Mouse (Mus musculus) liver, adult 2 months (tissue): Measurements from ENCODE around the gene Rnpepl1. TPM values are rescaled to one million over a fixed set of nuclear protein-coding genes. Genes with fewer than 3 reads are reported as not detected.
A peak's percentile ranks its signal among the peaks of the same experiment; 100 is the strongest.

ENCODE experiments used
- DNase-seq: peaks from one replicate; pipeline ENCODE4 v3.0.0-alpha.2; 2011; ENCODE audit warnings: low read depth, low spot score; ENCODE audit errors: extremely low read depth
- H3K27ac ChIP-seq: fragments of 200-500 bp; replicated peaks from 2 replicates; pipeline ENCODE4 v1.5.1; 2012; ENCODE audit warnings: low read depth, mild to moderate bottlenecking, control low read depth, inconsistent platforms, low read length; ENCODE audit not compliant: insufficient read depth
- H3K27me3 ChIP-seq: fragments of 200-500 bp; 2 replicates; pipeline ENCODE4 v1.6.1; 2012; ENCODE audit warnings: mild to moderate bottlenecking, moderate library complexity, low read length, inconsistent platforms; ENCODE audit not compliant: control insufficient read depth, insufficient read depth
- H3K36me3 ChIP-seq: fragments of 200-500 bp; 2 replicates; pipeline ENCODE4 v1.6.1; 2012; ENCODE audit warnings: low read length, inconsistent platforms; ENCODE audit not compliant: control insufficient read depth, insufficient read depth
- H3K4me1 ChIP-seq: fragments of 200-500 bp; 2 replicates; pipeline ENCODE4 v1.6.1; 2011; ENCODE audit warnings: low read length; ENCODE audit not compliant: control insufficient read depth, insufficient read depth
- H3K4me3 ChIP-seq: fragments of 200-500 bp; 2 replicates; pipeline ENCODE4 v1.5.1; 2011; ENCODE audit warnings: low read depth, mild to moderate bottlenecking, control low read depth, low read length, moderate library complexity; ENCODE audit not compliant: insufficient read depth
- H3K79me2 ChIP-seq: fragments of 200-500 bp; 2 replicates; pipeline ENCODE4 v1.6.1; 2012; ENCODE audit warnings: inconsistent platforms, mild to moderate bottlenecking, low read length, moderate library complexity; ENCODE audit not compliant: control insufficient read depth, insufficient read depth
- H3K9ac ChIP-seq: fragments of 200-500 bp; 2 replicates; pipeline ENCODE4 v1.6.1; 2012; ENCODE audit warnings: low read depth, mild to moderate bottlenecking, control low read depth, inconsistent platforms, low read length
- CTCF ChIP-seq: fragments of 200-500 bp; IDR thresholded peaks from 2 replicates; pipeline ENCODE4 v1.5.1; 2011; ENCODE audit warnings: low read depth, low read length, control low read depth
- POLR2A ChIP-seq: fragments of 200-500 bp; IDR thresholded peaks from 2 replicates; pipeline ENCODE4 v1.6.1; 2011; ENCODE audit warnings: low read length, control low read depth; ENCODE audit not compliant: insufficient read depth; ENCODE audit errors: extremely low read depth
- WGBS: fragments of 180-500 bp; shearing (Covaris S2); methylation state at CpG from one replicate; pipeline ENCODE4 v1.1.7; 2018; 5-methylcytosine and 5-hydroxymethylcytosine counted together
- polyA plus RNA-seq: library from polyadenylated mRNA; depleted of rRNA; stranded (reverse); fragments of >200 nt; gene quantifications from 2 replicates; pipeline ENCODE4 v1.2.3, GENCODE M21; 2012; rRNA removed
- total RNA-seq: library from RNA; depleted of rRNA; stranded (reverse); fragments of >200 nt; gene quantifications from 2 replicates; pipeline ENCODE4 v1.2.3, GENCODE M21; 2014; rRNA removed

Gene Rnpepl1
- total RNA-seq (21.6 and 35.6 TPM in 2 replicates), polyA plus RNA-seq (107 and 127 TPM in 2 replicates)

DNA sequence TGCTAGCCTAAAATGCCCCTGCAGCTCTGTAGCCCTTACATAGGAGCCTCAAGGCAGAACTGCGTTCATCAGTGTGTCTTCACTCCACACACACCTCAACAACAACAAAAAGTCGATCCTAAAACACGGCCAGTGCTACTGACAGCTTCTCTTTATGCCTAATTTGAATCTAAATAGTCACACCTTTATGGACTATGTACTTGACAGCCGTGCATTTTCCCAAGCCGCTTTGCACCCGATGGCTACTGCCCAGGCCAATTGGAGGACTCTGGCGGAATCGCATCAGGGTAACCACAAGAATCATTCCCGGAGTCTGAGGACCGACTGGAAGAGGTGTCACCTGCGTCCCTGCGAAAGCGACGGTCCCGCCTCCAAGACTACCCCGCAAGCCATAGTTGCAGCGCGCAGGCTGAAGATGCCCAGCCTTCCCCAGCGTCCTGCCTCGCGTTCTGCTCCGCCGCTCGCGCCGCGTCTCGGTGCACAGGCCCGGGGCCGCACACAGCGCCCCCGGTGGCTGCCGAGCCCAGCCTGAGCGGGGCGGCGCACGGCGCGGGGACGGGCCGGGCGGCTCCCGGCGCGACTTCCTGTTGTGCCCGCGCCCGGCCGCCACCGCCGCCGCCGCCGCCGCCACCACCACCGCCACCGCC, at the start of gene Rnpepl1:
Rnpepl1 (plus strand) TSS at position 545 of the 647 bp plus-strand sequence.
- TF ChIP-seq CTCF (peak; percentile 77), POLR2A (peak; percentile 43; the same call in 1 of the 2 replicates)
- under 1% methylated on average over 52 of the region's 57 CpGs for WGBS
- peaks cover 21% of the 10 kb centered on the region; the same call in 1 of the 2 replicates for H3K79me2 ChIP-seq
- DNase-seq: peak; percentile 66
- H3K4me3 ChIP-seq: peak within 1 kb of the TSS; percentile 79
- H3K36me3 ChIP-seq: peaks cover 1% of the 10 kb centered on the region; the same call in 1 of the 2 replicates
- no peaks in the 10 kb centered on the region for H3K27me3 ChIP-seq
- H3K4me1 ChIP-seq: peaks cover 19% of the 10 kb centered on the region
- peak within 1 kb of the TSS; percentile 79 for H3K27ac ChIP-seq
- peak within 1 kb of the TSS; percentile 95 for H3K9ac ChIP-seq

DNA sequence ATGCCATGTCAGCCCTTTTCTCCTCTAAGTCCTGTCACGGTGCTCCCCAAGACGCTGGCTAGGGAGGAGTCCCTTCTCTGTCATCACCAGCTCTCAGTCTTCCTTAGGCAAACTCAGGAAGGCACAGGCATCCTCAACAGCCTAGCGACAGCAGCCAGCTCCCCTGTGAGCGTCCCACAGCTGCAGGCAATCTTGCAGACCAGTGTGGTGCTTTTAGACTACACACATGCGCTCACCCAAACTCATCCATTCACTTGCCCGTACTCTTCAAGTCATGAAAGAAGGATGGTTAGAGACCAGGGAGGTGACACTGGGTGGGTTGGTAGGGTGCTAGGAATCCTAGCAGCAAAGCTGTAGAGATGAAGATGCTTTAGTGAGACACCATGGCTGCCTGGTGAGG, 49.1 kb upstream of the Rnpepl1 start:
- no peaks in the 10 kb centered on the region for H3K79me2 ChIP-seq
- H3K27ac ChIP-seq: no peak overlapping the region
- WGBS: 75% methylated on average over 6 of the region's 6 CpGs
- no peaks in the 10 kb centered on the region for H3K27me3 ChIP-seq
- DNase-seq: no peak
- no peaks in the 10 kb centered on the region for H3K36me3 ChIP-seq
- no peaks in the 10 kb centered on the region for H3K4me1 ChIP-seq
- TF ChIP-seq CTCF (no peak), POLR2A (no peak)
- no peak overlapping the region for H3K4me3 ChIP-seq
- H3K9ac ChIP-seq: no peak overlapping the region

DNA sequence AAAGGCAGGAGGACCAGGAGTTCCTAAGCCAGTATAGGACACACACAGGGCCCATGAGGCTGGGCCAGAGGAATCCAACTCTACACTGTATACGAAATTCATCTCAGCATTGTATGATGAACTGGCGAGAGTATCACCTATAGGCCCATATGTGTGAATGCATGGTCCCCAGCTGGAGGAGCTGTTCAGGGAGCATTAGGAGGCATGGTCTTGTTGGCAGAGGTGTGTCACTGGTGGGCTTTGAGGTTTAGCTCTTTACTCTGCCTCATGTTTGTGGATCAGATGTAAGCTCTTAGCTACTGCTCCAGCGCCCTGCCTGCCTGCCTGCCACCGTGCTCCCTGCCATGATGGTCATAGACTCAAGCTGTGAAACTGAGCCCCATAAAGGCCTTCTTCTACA, 47.3 kb upstream of the Rnpepl1 start:
- no peaks in the 10 kb centered on the region for H3K36me3 ChIP-seq
- WGBS: 72% methylated on average over 4 of the region's 4 CpGs
- no peak overlapping the region for H3K27ac ChIP-seq
- H3K4me1 ChIP-seq: no peaks in the 10 kb centered on the region
- H3K9ac ChIP-seq: no peak overlapping the region
- no peak for DNase-seq
- H3K4me3 ChIP-seq: no peak overlapping the region
- no peaks in the 10 kb centered on the region for H3K27me3 ChIP-seq
- TF ChIP-seq POLR2A: no peak
- no peak for TF ChIP-seq CTCF
- no peaks in the 10 kb centered on the region for H3K79me2 ChIP-seq

DNA sequence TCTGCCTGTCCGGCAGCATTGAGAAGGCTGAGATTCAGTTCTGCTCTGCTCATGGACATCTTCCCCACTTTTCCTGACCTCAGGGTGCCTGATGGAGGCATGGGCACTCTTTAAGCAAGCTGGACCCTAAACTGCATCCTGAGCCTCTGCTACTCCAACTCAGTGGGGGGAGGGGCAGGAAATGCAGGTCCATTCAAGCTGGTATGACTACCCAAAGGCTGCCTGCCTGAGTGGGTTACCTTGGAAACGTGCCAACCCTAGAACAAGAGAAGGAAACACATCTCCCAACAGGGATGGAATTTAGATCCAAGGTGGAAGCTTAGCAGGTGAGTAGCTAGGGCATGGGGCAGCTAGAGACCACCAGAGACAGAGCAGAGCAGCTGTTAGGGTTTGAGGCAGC, 44.4 kb upstream of the Rnpepl1 start:
- 54% methylated on average over 2 of the region's 2 CpGs for WGBS
- no peaks in the 10 kb centered on the region for H3K36me3 ChIP-seq

DNA sequence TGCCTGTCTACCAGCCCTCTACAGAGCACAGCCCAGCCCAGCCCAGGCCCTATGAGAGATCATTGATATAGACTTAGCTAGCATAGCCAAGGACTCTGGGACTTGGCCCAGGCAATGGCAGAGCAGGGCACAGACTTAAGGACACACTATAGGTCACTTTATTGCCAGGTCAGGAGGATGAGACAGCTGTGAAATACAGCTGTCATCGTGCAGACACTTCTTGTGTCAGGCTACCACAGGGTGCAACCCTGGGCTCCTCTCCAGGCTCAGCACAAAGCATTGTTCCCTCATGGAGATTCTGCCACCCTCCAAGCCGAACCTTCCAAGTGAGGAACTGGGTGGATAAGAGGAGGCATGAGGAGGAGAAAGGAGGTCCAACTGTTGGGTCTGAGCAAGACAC, 40.6 kb upstream of the Rnpepl1 start:
- H3K4me1 ChIP-seq: no peaks in the 10 kb centered on the region
- H3K79me2 ChIP-seq: no peaks in the 10 kb centered on the region
- no peaks in the 10 kb centered on the region for H3K36me3 ChIP-seq
- no peak overlapping the region for H3K9ac ChIP-seq
- H3K4me3 ChIP-seq: no peak overlapping the region
- H3K27ac ChIP-seq: no peak overlapping the region
- 69% methylated on average over 2 of the region's 2 CpGs for WGBS
- TF ChIP-seq CTCF: no peak
- no peaks in the 10 kb centered on the region for H3K27me3 ChIP-seq
- DNase-seq: no peak

More for the DNA sequence above, 44.4 kb upstream of the Rnpepl1 start:
- no peak overlapping the region for H3K4me3 ChIP-seq
- H3K79me2 ChIP-seq: no peaks in the 10 kb centered on the region
- DNase-seq: no peak
- H3K27ac ChIP-seq: no peak overlapping the region
- no peak for TF ChIP-seq POLR2A
- TF ChIP-seq CTCF: no peak
- no peaks in the 10 kb centered on the region for H3K27me3 ChIP-seq
- no peaks in the 10 kb centered on the region for H3K4me1 ChIP-seq
- H3K9ac ChIP-seq: no peak overlapping the region

DNA sequence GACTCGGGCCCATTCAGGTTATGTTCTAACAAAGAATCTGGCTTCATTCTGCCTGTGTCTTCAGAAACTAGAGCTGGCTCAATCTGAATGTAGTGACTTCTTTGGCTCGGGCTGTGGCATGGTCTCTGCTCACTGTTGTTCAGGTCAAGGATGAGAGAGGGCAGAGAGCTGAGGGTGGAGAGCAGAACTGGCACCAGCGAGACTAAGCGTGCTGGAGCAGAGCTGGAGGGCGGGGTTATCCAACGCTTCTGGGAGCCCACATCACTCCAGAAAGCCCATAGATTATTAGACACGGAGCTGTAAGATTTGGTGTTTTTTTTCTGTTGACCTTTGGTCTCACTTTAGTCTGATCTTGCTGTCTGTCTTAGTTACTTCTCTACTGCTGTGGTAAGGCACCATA, 37.9 kb upstream of the Rnpepl1 start:
- H3K9ac ChIP-seq: no peak overlapping the region
- DNase-seq: no peak
- H3K36me3 ChIP-seq: no peaks in the 10 kb centered on the region
- 84% methylated on average over 7 of the region's 7 CpGs for WGBS
- H3K27ac ChIP-seq: no peak overlapping the region
- no peaks in the 10 kb centered on the region for H3K79me2 ChIP-seq
- no peak for TF ChIP-seq POLR2A
- TF ChIP-seq CTCF: no peak
- H3K4me3 ChIP-seq: no peak overlapping the region
- H3K4me1 ChIP-seq: no peaks in the 10 kb centered on the region
- no peaks in the 10 kb centered on the region for H3K27me3 ChIP-seq
